ENCODE assay signal across 8 mouse cellular contexts in genomic region chr1:172490261-172490661, GRCm38 (mm10). TPM values are rescaled to one million over a fixed set of nuclear protein-coding genes. Genes with fewer than 3 reads are reported as not detected.
A peak's percentile ranks its signal among the peaks of the same experiment; 100 is the strongest.
DNase-seq lines count a peak whose midpoint lies in the region; ATAC-seq lines count a peak whose summit lies in the region.

No protein-coding gene starts in this region.

- peaks cover 62% of the 10 kb centered on the region for H3K36me3 ChIP-seq in hindbrain, embryonic 13.5 days

- H3K4me3 ChIP-seq in hindbrain, embryonic 13.5 days = peak overlapping the region; percentile 23; the same call in 1 of the 2 replicates

- ATAC-seq in hindbrain, embryonic 13.5 days (ENCODE audit: low FRiP score) = peak; percentile 55

- no peak overlapping the region for H3K9ac ChIP-seq in hindbrain, embryonic 13.5 days

- DNase-seq in MN1 (ENCODE audit: low spot score) = peak; percentile 90
- peak; percentile 97 to 98 for DNase-seq in cerebellum, postnatal 10 days
- DNase-seq in frontal cortex, postnatal 25 days (ENCODE audit: low spot score in 2 of 2) = peak; percentile 93 to 94
- DNase-seq in layer of hippocampus, postnatal 14 days (ENCODE audit: low spot score in 2 of 2) = peak; percentile 86 to 87
- DNase-seq in lung, postnatal 10 days = peak; percentile 93
- DNase-seq in ovary, postnatal 36 days (ENCODE audit: low spot score) = peak; percentile 87
- DNase-seq in thymus, postnatal 10 days (ENCODE audit: low spot score in 2 of 2) = peak; percentile 60 to 80

- no peaks in the 10 kb centered on the region for H3K27me3 ChIP-seq in hindbrain, embryonic 13.5 days

- no peaks in the 10 kb centered on the region for H3K9me3 ChIP-seq in hindbrain, embryonic 13.5 days

- H3K4me1 ChIP-seq in hindbrain, embryonic 13.5 days (replicated peaks) = peaks cover 46% of the 10 kb centered on the region

- H3K4me2 ChIP-seq in hindbrain, embryonic 13.5 days = peak overlapping the region; percentile 49

- peak overlapping the region; percentile 13; the same call in 1 of the 2 replicates for H3K27ac ChIP-seq in hindbrain, embryonic 13.5 days

- WGBS in hindbrain, embryonic 13.5 days = 6% methylated on average over 10 of the region's 10 CpGs

RNA-seq across cellular contexts. Expression of gene Igsf9, which starts 8.7 kb away (rescaled TPM):
- polyA plus RNA-seq in hindbrain, embryonic 13.5 days (2015; fragmentation: Nextera tagmentation; extraction: Ambion mirVana) = 57.4 and 62.6 TPM in 2 replicates
- total RNA-seq in layer of hippocampus, postnatal 14 days (2021) = 1 to 10 TPM; 7.2 to 8.9 TPM

RNA-seq across cellular contexts. Expression of gene Tagln2, which starts 9.6 kb away (rescaled TPM):
- polyA plus RNA-seq in hindbrain, embryonic 13.5 days (2015; fragmentation: Nextera tagmentation; extraction: Ambion mirVana) = 67.8 and 72.3 TPM in 2 replicates
- 10 to 100 TPM; 14.1 to 15.6 TPM for total RNA-seq in layer of hippocampus, postnatal 14 days (2021)

RNA-seq across cellular contexts. Expression of gene Slamf9, which starts 15.1 kb away (rescaled TPM):
- 0.34 TPM in 1 of 2 replicates, not detected in the other for polyA plus RNA-seq in hindbrain, embryonic 13.5 days (2015; fragmentation: Nextera tagmentation; extraction: Ambion mirVana)
- not detected for total RNA-seq in layer of hippocampus, postnatal 14 days (2021)

RNA-seq across cellular contexts. Expression of gene Cfap45, which starts 30.3 kb away (rescaled TPM):
- 3.7 and 5.2 TPM in 2 replicates for polyA plus RNA-seq in hindbrain, embryonic 13.5 days (2015; fragmentation: Nextera tagmentation; extraction: Ambion mirVana)
- 1 to 10 TPM; 2.7 to 4.4 TPM for total RNA-seq in layer of hippocampus, postnatal 14 days (2021)

Comparison
In these comparisons a context has a peak if more than half of its experiments do, and no peak if none do; other contexts are left out.
1. Peak in every context shown above with its lines: DNase-seq, ATAC-seq, H3K4me3 ChIP-seq and H3K27ac ChIP-seq.